Mouse (Mus musculus) inflammation-experienced regulatory T-cells, adult 6 months (primary cell): ENCODE results near the gene Col18a1. TPM values are rescaled to one million over a fixed set of nuclear protein-coding genes. Genes with fewer than 3 reads are reported as not detected.

Source experiments
- ATAC-seq: one replicate; pipeline ENCODE4 v1.8.0; 2017
- polyA plus RNA-seq, 3 experiments: library from polyadenylated mRNA; unstranded; fragments of 100-300 nt; shearing (Covaris generic); gene quantifications; one replicate each; pipeline ENCODE4 v1.2.1; 2017

Col18a1 gene
- polyA plus RNA-seq, 3 experiments from 2014 or later: 0.09 to 0.11 TPM; not detected in 1

DNA sequence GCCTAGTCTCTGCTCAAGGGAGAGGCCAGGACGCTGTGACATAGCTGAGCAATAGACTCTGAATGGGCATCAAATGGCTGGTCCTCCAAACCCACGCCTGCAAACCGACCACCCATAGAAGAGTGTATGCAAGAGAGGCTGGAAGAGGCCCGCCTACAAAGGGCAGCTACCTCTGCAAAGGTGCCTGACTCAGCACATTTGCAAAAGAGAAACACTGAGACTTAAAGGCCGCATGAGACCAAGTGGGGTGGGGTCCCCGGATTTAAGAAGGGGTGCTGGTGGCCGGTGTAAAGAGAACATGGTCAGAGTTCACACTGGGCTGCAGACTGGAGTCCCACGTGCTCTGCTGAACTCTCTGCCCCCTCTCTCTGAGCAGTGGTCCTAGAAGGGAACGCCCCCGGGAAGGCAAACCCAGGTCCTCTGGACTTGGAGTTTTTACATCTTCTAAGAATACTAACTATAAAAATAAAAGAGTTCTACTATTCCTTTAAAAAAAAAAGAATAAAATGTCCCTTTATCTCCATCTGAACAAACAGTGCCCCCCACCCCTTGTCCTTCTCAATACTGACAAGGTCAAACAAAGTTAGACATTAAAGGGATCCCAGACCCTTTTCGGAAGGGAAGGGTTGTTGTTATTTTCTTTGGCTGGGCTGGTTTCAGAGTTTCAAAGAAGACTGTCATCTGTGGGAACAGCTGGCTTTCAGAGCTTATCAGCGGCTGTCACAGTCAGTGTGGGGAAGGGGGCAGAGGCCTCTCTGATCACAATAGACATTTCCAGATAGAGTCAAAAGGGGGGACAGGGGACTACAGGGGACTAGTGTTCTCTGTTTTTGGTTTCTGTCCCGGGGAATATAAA, 32.2 kb downstream of the Col18a1 start:
- no peak for ATAC-seq

DNA sequence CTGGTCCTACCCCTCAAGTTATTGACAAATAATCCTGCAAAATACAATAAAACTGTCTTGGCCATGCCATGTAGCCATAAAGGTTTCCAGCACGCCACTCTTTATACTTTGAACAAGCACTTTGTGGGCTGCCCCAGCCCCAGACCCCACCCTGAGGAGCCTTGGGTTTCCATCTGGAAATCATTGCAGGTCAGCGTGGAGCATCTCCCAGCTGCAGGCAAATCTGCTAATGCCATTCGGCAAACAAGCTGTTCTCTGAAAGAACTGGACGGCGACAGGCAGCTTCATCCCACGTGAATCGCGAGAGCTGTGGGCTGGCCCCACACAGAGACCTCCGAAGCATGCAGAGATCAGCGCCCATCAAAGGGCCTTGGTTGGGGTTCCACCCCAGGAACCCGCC, 34.2 kb downstream of the Col18a1 start:
- no peak for ATAC-seq

- ATAC-seq: no peak
These were observed 34.8 kb downstream of the Col18a1 start for GRCm38 (mm10) chr10:77131536-77131935.

GRCm38 (mm10) chr10:77130561-77131240, 35.6 kb downstream of the Col18a1 start:
- peak; percentile 64 for ATAC-seq

GRCm38 (mm10) chr10:77129637-77130410, 36.5 kb downstream of the Col18a1 start:
- no peak for ATAC-seq

- ATAC-seq: no peak
These were observed 38.4 kb downstream of the Col18a1 start for GRCm38 (mm10) chr10:77127926-77128325.

DNA sequence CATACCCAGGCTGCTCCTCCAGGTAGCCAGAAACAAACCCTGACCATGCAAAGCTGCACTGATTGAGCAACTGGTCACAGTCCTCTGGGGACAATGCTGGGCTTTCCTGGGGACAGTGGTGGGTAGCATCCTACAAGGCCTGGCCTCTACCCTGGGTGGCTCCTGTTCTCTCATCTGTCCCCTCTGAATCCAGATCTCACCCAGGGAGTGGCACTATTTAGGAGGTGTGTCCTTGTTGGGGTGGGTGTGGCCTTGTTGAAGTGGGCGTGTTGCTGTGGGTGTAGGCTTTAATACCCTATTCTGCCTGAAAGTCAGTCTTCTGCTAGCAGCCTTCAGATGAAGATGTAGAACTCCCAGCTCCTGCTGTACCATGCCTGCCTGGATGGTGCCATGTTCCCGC, 39.8 kb downstream of the Col18a1 start:
- ATAC-seq: no peak

- no peak for ATAC-seq
These were observed 41.1 kb downstream of the Col18a1 start for GRCm38 (mm10) chr10:77125078-77125731.

- ATAC-seq: no peak
These were observed 42.4 kb downstream of the Col18a1 start for GRCm38 (mm10) chr10:77123953-77124352.

DNA sequence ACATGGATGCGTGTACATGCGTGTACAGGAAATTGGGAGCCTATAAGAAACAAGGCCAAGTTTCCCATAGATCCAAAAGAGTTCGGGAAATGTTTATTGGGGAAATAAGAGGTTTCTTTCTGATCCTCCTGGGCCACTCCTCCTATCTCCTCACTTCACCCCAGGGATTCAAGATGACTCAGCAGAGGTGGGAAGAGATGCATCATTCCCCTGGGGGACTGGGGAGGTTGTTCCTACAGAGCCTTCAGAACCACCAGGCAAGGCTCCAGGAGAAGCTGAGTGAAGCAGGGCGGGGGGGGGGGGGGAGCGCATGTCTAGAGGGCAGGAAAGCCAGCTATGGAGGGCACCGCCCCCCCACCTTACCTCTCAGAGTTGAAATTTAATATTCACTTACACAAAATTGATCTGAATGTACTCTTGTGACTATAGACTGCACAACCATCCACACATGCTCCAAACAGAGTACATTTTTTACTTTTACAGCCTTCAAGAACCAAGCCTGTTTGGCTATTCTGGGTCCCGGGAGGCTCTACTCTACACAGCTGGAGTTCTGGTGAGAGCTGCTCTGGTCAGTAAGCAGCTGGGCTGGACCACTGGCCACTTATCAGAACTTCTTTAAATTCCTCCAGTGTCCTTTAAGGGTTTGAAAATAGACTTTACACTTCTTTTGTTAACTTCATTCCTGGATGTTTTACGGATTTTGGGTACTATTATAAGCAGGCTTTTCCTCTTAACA, 44.9 kb downstream of the Col18a1 start:
- ATAC-seq: no peak

DNA sequence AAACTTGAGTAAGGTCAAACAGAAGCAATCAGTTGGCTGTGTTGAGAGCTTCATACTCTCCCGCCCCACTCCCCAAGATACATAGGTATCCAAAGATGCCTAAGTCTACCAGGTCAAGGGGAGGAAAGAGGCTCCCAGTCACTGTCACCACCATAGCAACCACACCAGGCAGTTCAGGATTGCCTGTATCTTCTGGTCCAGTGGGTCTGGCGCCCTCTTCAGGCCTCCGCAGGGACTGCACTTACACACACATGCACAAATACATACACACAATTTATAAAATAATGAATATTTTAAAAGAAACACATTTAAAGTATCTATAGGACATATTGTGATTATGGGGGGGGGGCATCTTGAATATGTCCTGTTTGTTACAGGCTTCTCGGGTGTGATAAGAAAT, 45.8 kb downstream of the Col18a1 start:
- ATAC-seq: no peak

DNA sequence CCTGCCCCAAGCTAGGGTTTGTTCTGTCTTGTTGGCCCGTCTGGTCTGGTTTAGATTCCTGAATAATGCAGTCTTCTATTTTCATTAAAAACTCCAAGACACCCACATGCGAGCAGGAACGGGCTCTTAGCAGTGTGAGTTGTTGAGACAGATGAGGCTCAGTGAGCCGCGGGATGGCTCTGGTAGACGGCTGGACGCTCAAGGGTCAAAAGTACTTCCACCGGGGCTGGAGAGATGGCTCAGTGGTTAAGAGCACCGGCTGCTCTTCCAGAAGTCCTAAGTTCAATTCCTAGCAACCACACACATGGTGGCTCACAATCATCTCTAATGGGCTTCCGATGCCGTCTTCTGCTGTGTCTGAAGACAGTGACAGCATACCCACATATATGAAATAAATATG, 46.9 kb downstream of the Col18a1 start:
- no peak for ATAC-seq

GRCm38 (mm10) chr10:77118361-77118760, 48.0 kb downstream of the Col18a1 start:
- no peak for ATAC-seq

DNA sequence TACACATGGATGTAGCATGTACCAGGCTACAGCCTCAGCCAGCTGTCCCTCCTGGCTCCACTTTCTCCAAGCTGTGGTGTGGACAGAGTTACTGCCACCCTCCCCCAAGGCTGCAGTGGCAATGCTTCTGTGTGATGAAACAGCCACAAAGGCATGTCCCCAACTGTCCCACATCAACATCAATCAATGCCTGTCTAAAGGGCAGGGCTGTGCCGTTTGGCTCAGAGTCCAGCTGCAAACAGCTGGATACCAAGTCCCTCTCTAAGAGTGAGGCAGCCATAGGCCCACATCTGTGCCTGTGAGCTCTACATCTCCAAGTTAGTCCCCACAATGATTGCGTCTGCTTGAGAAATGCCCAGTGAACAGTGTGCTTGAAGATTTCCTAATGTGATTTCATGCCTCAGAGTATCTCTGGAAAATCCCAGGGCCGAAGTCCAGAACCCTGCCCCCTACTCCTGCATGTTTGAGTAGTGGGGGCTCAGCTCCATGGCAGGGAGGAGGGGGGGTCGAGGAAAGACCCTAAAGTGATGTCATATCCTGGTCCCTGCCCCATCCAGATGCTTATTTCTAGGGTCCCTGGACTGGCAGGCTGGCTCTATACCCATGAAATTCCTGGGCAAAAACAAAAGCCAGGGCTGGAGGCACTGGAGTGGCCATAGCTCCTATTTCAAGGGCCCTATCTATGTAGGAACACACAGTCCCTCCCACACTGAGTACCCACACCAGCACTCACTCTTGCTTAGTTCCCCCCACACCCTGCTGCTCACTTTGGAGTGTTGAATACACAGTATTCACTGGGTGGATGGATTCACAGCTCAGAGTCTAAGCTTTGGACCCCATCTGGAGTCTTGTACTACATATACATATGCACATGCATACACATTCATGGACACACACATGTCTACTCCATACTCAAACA, 49.6 kb downstream of the Col18a1 start:
- ATAC-seq: no peak

- no peak for ATAC-seq
These were observed 52.7 kb downstream of the Col18a1 start for GRCm38 (mm10) chr10:77113489-77114240.

GRCm38 (mm10) chr10:77111550-77112249, 54.6 kb downstream of the Col18a1 start:
- ATAC-seq: no peak

DNA sequence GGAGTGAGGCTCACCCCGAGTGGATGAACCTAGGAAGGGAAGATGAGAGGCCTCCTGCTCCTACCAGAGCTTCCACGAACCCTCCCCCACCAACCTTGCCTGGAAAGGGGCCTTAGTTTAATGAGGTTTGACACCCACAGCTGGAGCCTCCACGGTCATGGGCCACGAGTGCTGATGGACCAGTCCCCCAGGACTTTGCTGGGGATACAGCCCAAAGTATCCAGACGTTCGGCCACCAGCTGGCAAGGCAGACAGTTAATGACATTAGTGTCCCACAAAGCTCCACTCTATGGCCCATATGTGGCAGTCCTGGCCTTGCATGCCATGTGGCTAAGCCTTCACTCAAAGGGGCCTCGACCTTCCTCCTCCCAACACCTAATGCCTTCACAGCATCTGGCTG, 55.5 kb downstream of the Col18a1 start:
- no peak for ATAC-seq

DNA sequence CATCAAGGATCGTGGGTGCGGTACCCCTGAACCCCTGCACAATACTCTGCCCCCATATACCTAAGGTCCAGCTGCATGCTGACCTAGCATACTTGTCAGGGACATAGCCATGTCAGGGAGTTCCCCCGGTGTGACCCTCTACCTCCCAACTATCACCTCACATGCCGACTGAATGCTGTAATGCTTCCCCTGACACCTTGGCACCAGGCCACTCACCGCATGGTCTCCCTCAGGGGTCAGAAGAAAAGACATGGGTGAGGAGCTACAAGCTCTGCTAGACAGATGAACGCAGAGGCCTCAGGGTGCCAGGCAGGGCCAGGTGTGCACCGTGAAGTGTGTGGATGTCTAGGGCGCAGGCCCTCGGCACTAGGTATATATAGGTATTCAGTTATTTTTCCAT, 56.3 kb downstream of the Col18a1 start:
- no peak for ATAC-seq

GRCm38 (mm10) chr10:77108106-77108505, 58.2 kb downstream of the Col18a1 start:
- ATAC-seq: no peak
